Mouse (Mus musculus): ENCODE measurements around the gene 3110009E18Rik. TPM values are rescaled to one million over a fixed set of nuclear protein-coding genes. Genes with fewer than 3 reads are reported as not detected.

The 3110009E18Rik gene
- polyA plus RNA-seq, 1 experiment = 5.2 TPM

DNA sequence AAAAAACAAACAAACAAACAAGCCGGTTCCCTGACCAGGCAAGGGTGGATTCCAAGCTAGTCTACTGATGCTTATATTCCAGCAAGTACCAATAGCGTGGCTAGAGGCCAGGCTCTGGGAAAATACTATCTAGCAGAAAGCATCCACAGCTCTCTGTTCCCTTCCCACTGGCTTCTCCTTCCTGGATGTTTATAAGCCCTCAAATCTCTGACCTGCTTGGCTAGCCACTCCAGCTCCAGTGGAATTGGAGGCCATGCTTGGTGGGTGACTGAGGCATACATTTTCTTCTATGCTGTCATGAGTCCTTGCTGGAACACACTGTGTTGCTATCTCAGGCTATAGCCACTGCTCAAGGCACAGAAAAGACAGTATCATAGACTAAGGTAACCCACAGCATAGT is 2.1 kb upstream of the 3110009E18Rik start:
- no peaks in the 10 kb centered on the region for H3K4me1 ChIP-seq (ENCODE audit: control insufficient read depth, insufficient read depth, low read length)
- peak overlapping the region; percentile 58 for H3K4me3 ChIP-seq (ENCODE audit: insufficient read depth, low read length)
- TF ChIP-seq POLR2A (IDR thresholded peaks at IDR 0.05; ENCODE audit: extremely low read depth, insufficient read depth, low read length) = no peak
- no peak for TF ChIP-seq CTCF (IDR thresholded peaks at IDR 0.05; ENCODE audit: extremely low read depth, insufficient read depth, low read length)
- no peak overlapping the region for H3K27ac ChIP-seq (ENCODE audit: insufficient read depth, low read length)

DNA sequence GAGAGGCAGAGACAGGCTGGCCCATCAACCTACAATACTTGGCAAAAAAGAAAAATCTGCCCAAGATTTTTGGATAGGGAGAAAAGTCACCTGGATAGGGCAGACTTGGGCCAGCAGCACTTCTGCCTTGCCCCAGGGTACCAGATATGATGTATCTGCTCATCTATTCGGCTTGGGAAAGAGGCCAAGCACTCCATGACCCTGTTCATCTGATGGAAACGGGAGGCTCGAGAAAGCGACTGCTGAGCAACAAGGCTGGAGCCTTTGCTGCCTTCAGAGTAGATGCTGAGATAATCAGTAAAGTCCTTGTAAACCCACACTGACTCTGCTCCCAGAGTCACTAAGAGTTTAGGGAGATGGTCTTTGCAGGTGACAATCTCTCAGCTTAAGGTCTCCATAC is 1.6 kb upstream of the 3110009E18Rik start:
- Histone ChIP-seq H3K27ac (ENCODE audit: insufficient read depth, low read length) (no peak overlapping the region), H3K4me3 (ENCODE audit: insufficient read depth, low read length) (peak overlapping the region; percentile 58), H3K4me1 (ENCODE audit: control insufficient read depth, insufficient read depth, low read length) (no peaks in the 10 kb centered on the region)
- no peak for TF ChIP-seq POLR2A (IDR thresholded peaks at IDR 0.05; ENCODE audit: extremely low read depth, insufficient read depth, low read length)
- TF ChIP-seq CTCF (IDR thresholded peaks at IDR 0.05; ENCODE audit: extremely low read depth, insufficient read depth, low read length) = no peak

DNA sequence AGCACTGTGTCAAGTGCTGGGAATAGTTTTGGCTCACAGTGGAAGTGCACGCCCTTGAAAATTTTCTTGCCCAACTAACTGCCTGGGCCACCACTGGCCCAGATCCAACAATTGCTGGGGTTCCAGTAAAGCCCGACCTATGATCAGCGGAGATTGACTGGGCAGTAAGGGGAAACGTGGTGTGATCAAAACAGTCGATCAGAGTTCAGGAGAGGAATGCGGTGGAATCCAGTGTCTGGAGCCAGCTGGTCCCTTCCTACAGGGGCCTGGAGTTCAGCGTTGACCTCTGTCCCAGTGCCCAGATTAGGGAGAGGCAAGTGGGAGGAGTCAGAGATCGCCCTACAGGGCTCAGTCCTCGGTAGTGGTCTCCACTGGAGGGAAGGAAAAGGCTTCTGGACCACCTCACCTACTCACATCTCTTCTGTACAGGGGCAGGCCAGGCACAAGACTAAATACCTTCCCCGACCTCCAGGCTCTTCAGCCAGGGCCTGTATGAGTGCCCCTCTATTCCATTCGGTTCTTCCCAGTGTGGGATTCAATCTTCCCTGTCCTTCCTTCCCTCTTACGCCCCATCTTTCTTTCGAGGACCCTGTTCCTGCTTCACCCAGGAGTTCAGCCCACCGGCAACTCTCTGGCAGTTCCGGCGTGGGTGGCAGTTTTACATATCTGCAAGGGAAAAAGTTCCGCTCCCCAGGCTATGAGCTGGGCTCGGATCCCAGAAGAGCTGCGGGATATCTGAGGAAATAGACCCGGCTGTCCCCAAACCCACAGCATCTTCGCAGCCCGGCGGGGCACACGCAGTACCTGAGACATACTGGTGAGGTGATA is 632 bp upstream of the 3110009E18Rik start:
- TF ChIP-seq POLR2A (IDR thresholded peaks at IDR 0.05; ENCODE audit: extremely low read depth, insufficient read depth, low read length) (no peak), CTCF (IDR thresholded peaks at IDR 0.05; ENCODE audit: extremely low read depth, insufficient read depth, low read length) (no peak)
- no peaks in the 10 kb centered on the region for H3K4me1 ChIP-seq (ENCODE audit: control insufficient read depth, insufficient read depth, low read length)
- H3K4me3 ChIP-seq (ENCODE audit: insufficient read depth, low read length) = peak overlapping the region; percentile 58
- peak overlapping the region; percentile 20 for H3K27ac ChIP-seq (ENCODE audit: insufficient read depth, low read length)

DNA sequence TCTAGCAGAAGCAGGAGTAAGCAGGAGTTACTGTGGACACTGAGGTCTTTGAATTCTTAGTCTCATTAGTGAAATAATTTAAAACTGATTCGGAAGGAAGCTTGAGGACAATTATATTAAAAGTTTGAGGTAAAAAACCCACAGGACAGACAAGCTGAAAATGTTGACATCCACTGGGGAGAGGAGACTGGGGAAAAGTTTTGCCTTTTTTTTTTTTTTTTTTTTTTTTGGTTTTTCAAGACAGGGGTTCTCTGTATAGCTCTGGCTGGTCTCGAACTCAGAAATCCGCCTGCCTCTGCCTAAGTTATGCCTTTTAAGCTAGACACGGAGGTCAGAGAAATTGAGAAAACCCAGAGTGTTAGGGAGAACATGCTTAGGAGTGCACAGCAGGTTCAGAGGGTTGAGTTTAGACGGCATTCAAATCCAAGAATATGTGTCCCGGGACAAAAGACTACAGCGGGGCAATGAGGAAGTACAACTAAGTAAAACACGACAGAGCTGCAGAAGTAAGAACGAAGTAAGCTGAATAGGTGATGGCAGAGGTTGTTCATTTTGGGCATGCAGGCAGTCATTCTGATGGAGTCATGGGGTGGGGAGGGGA is 1.0 kb downstream of the 3110009E18Rik start:
- TF ChIP-seq POLR2A (IDR thresholded peaks at IDR 0.05; ENCODE audit: extremely low read depth, insufficient read depth, low read length) (no peak), CTCF (IDR thresholded peaks at IDR 0.05; ENCODE audit: extremely low read depth, insufficient read depth, low read length) (no peak)

DNA sequence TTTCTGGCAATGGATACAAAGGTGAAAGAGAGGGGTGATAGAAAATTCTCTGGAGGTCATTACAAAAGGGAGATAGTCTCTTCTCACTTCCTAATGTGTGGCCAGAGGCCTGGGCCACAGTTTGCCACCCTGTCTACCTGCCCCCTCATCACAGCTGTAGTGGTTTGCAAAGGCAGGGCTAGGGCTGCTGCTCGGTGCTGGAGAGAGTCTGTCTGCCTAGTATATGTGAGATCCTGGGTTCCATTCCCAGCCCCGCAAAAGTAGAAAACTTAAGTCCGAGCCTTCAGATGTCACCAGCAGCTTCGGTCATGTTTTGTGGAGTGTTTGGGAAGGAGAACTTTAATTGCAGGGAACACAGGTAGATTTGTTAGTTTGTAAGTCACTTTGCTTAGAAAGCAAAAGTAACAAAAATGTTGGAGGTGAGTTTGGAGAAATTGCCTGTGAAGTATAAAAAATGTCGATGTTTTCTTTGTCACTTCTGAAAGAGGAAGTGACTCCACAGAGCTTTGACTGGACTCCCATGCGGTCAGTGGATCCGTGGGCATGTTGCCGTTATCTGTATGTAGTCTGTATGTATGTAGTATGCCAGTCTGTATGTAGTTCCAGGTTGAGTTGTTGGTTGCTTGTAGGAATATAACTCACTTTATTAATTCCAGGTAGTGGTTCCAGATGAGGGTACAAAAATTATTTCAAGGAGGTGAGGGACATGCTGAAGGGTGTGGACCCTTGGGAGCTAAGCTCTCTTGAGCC is 1.8 kb downstream of the 3110009E18Rik start:
- H3K4me1 ChIP-seq (ENCODE audit: control insufficient read depth, insufficient read depth, low read length) = no peaks in the 10 kb centered on the region
- no peak overlapping the region for H3K27ac ChIP-seq (ENCODE audit: insufficient read depth, low read length)
- TF ChIP-seq CTCF (IDR thresholded peaks at IDR 0.05; ENCODE audit: extremely low read depth, insufficient read depth, low read length) (no peak), POLR2A (IDR thresholded peaks at IDR 0.05; ENCODE audit: extremely low read depth, insufficient read depth, low read length) (no peak)
- no peak overlapping the region for H3K4me3 ChIP-seq (ENCODE audit: insufficient read depth, low read length)

More for the DNA sequence above, 1.0 kb downstream of the 3110009E18Rik start:
- no peak overlapping the region for H3K27ac ChIP-seq (ENCODE audit: insufficient read depth, low read length)
- H3K4me3 ChIP-seq (ENCODE audit: insufficient read depth, low read length) = peak overlapping the region; percentile 58
- no peaks in the 10 kb centered on the region for H3K4me1 ChIP-seq (ENCODE audit: control insufficient read depth, insufficient read depth, low read length)

DNA sequence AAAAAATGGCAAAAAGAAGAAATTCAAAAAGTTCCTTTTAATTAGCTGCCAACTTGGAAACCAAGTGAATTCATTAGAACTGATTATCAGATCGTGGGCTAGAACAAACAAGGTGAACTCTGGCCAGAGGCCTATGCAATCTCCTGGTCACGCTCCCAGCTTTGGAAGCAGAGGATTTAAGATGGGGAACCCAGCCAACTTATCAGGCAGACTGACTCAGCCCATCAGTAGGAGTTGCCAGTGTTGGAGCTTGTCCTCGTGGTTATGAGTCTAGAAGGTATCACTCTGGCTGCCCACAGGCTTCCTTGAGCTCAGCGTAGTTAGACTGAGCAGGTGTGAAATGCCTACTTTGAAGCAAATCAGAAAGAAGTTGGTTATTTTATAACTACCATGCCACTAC is 3.9 kb downstream of the 3110009E18Rik start:
- TF ChIP-seq CTCF (IDR thresholded peaks at IDR 0.05; ENCODE audit: extremely low read depth, insufficient read depth, low read length) (no peak), POLR2A (IDR thresholded peaks at IDR 0.05; ENCODE audit: extremely low read depth, insufficient read depth, low read length) (no peak)

DNA sequence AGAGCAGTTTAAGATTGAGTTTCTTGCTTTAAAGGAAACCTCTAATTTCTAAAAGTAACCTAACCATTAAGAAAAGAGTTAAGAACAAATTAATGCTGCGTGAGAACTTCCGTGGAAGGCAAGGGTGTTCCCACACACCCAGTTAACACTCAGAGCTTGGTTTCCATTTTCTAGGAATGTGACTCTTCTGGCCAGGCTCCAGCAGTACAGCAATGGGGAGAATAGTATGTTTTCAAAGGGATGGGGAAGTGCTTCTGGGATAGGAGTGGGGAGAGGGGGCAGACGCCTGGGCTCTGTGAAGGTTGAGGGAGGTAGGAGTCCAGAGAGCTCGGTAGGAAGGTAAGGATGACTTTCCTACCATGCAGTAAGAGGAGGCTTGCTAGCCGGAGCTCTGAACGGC is 4.5 kb downstream of the 3110009E18Rik start:
- Histone ChIP-seq H3K4me3 (ENCODE audit: insufficient read depth, low read length) (no peak overlapping the region), H3K4me1 (ENCODE audit: control insufficient read depth, insufficient read depth, low read length) (no peaks in the 10 kb centered on the region), H3K27ac (ENCODE audit: insufficient read depth, low read length) (no peak overlapping the region)
- TF ChIP-seq POLR2A (IDR thresholded peaks at IDR 0.05; ENCODE audit: extremely low read depth, insufficient read depth, low read length) (no peak), CTCF (IDR thresholded peaks at IDR 0.05; ENCODE audit: extremely low read depth, insufficient read depth, low read length) (no peak)

More for the DNA sequence above, 3.9 kb downstream of the 3110009E18Rik start:
- Histone ChIP-seq H3K27ac (ENCODE audit: insufficient read depth, low read length) (no peak overlapping the region), H3K4me1 (ENCODE audit: control insufficient read depth, insufficient read depth, low read length) (no peaks in the 10 kb centered on the region), H3K4me3 (ENCODE audit: insufficient read depth, low read length) (no peak overlapping the region)

DNA sequence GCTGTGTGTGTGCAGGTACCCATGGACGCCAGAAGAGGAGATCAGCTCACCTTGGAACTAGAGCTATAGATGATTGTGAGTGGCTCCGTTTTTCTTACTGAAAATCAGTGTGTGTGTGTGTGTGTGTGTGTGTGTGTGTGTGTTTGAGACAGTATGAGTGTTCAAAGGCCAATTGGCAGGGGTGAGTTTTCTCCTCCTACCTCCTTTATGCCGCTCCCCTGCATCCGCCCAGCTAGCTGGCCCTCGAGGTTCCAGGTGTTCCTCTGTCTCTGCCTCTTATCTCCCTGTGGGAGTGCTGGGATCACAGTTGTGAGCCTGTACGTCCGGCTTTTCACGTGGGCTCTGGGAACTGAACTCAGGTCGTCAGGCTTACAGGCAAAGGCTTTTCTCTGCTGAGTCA is 5.3 kb downstream of the 3110009E18Rik start:
- no peak for TF ChIP-seq CTCF (IDR thresholded peaks at IDR 0.05; ENCODE audit: extremely low read depth, insufficient read depth, low read length)
- no peak for TF ChIP-seq POLR2A (IDR thresholded peaks at IDR 0.05; ENCODE audit: extremely low read depth, insufficient read depth, low read length)
- H3K27ac ChIP-seq (ENCODE audit: insufficient read depth, low read length) = no peak overlapping the region
- no peak overlapping the region for H3K4me3 ChIP-seq (ENCODE audit: insufficient read depth, low read length)
- no peaks in the 10 kb centered on the region for H3K4me1 ChIP-seq (ENCODE audit: control insufficient read depth, insufficient read depth, low read length)

DNA sequence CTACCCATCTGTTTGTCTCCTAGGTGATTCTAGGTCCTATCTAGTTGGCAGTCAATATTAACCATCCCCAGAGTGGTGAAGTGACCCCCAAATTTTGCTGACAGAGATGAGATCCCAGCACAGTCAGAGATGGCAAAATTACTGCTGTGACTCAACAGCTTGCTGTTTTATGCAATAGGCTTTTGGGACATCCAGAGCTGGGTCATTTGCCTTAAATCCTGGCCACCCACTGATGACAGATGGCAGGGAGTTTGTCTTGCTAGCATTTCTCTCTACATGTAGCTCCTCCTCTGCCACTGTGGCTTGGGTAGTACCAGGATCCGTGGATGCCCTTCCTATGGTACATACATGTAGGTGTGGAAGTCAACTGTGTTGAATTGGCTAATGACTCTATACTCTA is 11.4 kb downstream of the 3110009E18Rik start:
- Histone ChIP-seq H3K27ac (ENCODE audit: insufficient read depth, low read length) (no peak overlapping the region), H3K4me1 (ENCODE audit: control insufficient read depth, insufficient read depth, low read length) (no peaks in the 10 kb centered on the region), H3K4me3 (ENCODE audit: insufficient read depth, low read length) (no peak overlapping the region)
- TF ChIP-seq POLR2A (IDR thresholded peaks at IDR 0.05; ENCODE audit: extremely low read depth, insufficient read depth, low read length) = no peak
- no peak for TF ChIP-seq CTCF (IDR thresholded peaks at IDR 0.05; ENCODE audit: extremely low read depth, insufficient read depth, low read length)

All from cortical plate, adult 2 months (tissue).